Mouse (Mus musculus) lung, postnatal 0 days (tissue): ENCODE measurements around the gene Otx2. TPM values are rescaled to one million over a fixed set of nuclear protein-coding genes. Genes with fewer than 3 reads are reported as not detected.

Experiments
- ATAC-seq: fragments of 200-750 bp; cut with Nextera tagmentation; 2 replicates; pipeline ENCODE4 v1.8.0; 2017; ENCODE audit warnings: moderate library complexity
- DNase-seq: peaks from one replicate; pipeline ENCODE4 v3.0.0-alpha.2; 2016; ENCODE audit warnings: low spot score
- H3K27ac ChIP-seq: fragments of 300-500 bp; sonication (generic); 2 replicates; pipeline ENCODE4 v1.5.1; 2014; ENCODE audit warnings: antibody characterized with exemption, mild to moderate bottlenecking, low read length, mixed read lengths
- H3K27me3 ChIP-seq: fragments of 300-500 bp; sonication (generic); replicated peaks from 2 replicates; pipeline ENCODE4 v1.6.1; 2014; ENCODE audit warnings: low read length, mixed read lengths; ENCODE audit not compliant: insufficient read depth
- H3K36me3 ChIP-seq: fragments of 300-500 bp; sonication (generic); 2 replicates; pipeline ENCODE4 v1.6.1; 2014; ENCODE audit warnings: low read length, mixed read lengths; ENCODE audit not compliant: insufficient read depth
- H3K4me1 ChIP-seq: fragments of 300-500 bp; sonication (generic); 2 replicates; pipeline ENCODE4 v1.6.1; 2014; ENCODE audit warnings: antibody characterized with exemption, low read depth, low read length, mixed read lengths; ENCODE audit not compliant: insufficient read depth
- H3K4me2 ChIP-seq: fragments of 300-500 bp; sonication (generic); replicated peaks from 2 replicates; pipeline ENCODE4 v1.6.1; 2014; ENCODE audit warnings: low read depth, mild to moderate bottlenecking, low read length, moderate library complexity, mixed read lengths
- H3K4me3 ChIP-seq: fragments of 300-500 bp; sonication (generic); 2 replicates; pipeline ENCODE4 v1.5.1; 2014; ENCODE audit warnings: low read depth, low read length
- H3K9ac ChIP-seq: fragments of 300-500 bp; sonication (generic); replicated peaks from 2 replicates; pipeline ENCODE4 v1.6.1; 2014; ENCODE audit warnings: low read depth, mild to moderate bottlenecking
- H3K9me3 ChIP-seq: fragments of 300-500 bp; sonication (generic); 2 replicates; pipeline ENCODE4 v1.6.1; 2016; ENCODE audit warnings: low read length, mixed read lengths
- CTCF ChIP-seq: IDR thresholded peaks from 2 replicates; pipeline ENCODE4 v1.5.1; 2016; ENCODE audit warnings: antibody characterized with exemption, mild to moderate bottlenecking
- EP300 ChIP-seq: IDR thresholded peaks from 2 replicates; pipeline ENCODE4 v1.6.1; 2016; ENCODE audit warnings: antibody characterized with exemption, mild to moderate bottlenecking, control low read depth
- WGBS: fragments of 180-500 bp; shearing (Covaris S2); extraction: QIAGEN DNeasy Blood & Tissue Kit; methylation state at CpG from one replicate; pipeline ENCODE4 v1.1.7; 2014; 5-methylcytosine and 5-hydroxymethylcytosine counted together
- polyA plus RNA-seq: library from polyadenylated mRNA; unstranded; fragments of >200 nt; fragmentation: Nextera tagmentation; extraction: Ambion mirVana; gene quantifications from 2 replicates; pipeline ENCODE4 v1.2.1, GENCODE M21; 2015

The Otx2 gene
- polyA plus RNA-seq, 1 experiment from 2014 or later: not detected

DNA sequence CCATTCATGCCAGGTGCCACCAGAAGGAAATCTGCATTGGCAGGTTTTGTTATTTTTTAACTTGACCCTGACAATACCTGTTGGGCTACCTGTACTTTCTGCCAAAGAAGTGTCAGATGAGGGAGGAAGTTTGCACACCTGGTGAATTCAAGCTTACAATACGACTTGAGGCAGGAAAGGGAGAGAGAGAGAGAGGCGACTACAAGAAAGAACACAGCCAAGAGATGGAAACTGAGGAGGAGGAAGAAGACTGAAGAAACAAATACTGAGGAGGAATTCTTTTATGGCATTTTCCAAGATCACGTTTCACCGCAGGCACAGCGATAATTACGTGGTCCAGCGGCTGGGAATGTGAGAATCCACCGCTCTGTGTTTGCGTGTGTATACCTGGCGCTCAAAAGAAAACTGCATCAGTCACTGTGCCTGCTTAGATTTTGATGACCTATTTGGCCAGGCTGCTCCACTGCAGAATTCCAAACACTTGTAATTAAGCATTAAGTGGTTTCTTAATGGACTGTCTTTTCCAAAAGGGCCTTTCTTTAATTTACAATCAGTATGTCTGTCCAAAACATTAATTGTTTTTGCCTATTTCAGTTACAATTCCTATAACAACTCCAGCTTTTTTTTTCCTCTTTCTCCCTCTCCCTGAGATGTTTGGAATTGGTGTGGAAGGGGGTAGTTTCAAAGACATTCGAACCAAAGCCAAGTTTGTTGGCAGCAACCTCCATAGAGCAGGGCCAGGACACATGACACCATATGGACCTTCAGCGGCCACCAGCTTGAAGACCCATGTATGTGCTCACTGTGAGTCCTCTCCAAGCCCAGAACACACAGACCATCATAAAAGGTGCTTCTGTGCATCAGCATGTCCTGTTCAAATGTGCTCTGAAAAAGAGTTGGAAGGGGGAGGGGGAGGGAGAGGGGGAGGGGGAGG is 31.9 kb downstream of the Otx2 start:
- H3K4me3 ChIP-seq: no peak overlapping the region
- ATAC-seq: no peak
- no peak overlapping the region for H3K27ac ChIP-seq
- no peak for TF ChIP-seq CTCF
- H3K27me3 ChIP-seq: no peaks in the 10 kb centered on the region
- H3K4me1 ChIP-seq: no peaks in the 10 kb centered on the region
- DNase-seq: no peak
- WGBS: 61% methylated on average over 12 of the region's 12 CpGs
- no peak overlapping the region for H3K4me2 ChIP-seq
- no peak overlapping the region for H3K9ac ChIP-seq
- H3K9me3 ChIP-seq: no peaks in the 10 kb centered on the region
- H3K36me3 ChIP-seq: no peaks in the 10 kb centered on the region

GRCm38 (mm10) chr14:48633141-48633540 is 40.5 kb downstream of the Otx2 start:
- no peak overlapping the region for H3K9ac ChIP-seq
- no peak overlapping the region for H3K27ac ChIP-seq
- ATAC-seq (no peak), DNase-seq (no peak)
- no peak overlapping the region for H3K4me2 ChIP-seq
- no peaks in the 10 kb centered on the region for H3K9me3 ChIP-seq
- H3K36me3 ChIP-seq: no peaks in the 10 kb centered on the region
- no peak overlapping the region for H3K4me3 ChIP-seq
- H3K27me3 ChIP-seq: no peaks in the 10 kb centered on the region
- TF ChIP-seq EP300: no peak
- TF ChIP-seq CTCF: no peak
- WGBS: 59% methylated on average over 3 of the region's 3 CpGs
- H3K4me1 ChIP-seq: no peaks in the 10 kb centered on the region

- Histone ChIP-seq H3K4me2 (no peak overlapping the region), H3K9me3 (no peaks in the 10 kb centered on the region), H3K27ac (no peak overlapping the region), H3K36me3 (no peaks in the 10 kb centered on the region), H3K9ac (no peak overlapping the region), H3K4me3 (no peak overlapping the region), H3K4me1 (no peaks in the 10 kb centered on the region), H3K27me3 (no peaks in the 10 kb centered on the region)
- DNase-seq (no peak), ATAC-seq (no peak)
- 72% methylated on average over 8 of the region's 8 CpGs for WGBS
- no peak for TF ChIP-seq EP300
- no peak for TF ChIP-seq CTCF
Measured at GRCm38 (mm10) chr14:48632335-48632734, 41.3 kb downstream of the Otx2 start.

DNA sequence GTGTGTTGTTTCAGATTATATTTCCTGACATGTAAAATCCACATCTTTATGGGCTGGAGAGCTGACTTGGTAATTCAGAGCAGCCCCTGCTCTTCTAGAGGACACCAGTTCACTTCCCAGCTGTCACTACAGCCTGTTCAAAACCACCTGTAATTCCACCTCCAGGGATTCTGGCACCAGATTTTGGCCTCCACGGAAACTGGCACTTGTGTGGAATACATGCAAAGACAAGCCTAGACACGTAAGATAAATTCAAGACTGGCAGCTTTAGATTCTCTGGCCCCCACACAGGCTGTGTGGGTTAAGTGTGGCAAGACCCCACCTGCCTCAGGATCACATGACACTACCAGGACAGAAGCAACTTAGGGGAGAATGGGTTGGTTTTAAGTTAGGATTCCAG is 42.1 kb downstream of the Otx2 start:
- TF ChIP-seq CTCF: no peak
- TF ChIP-seq EP300: no peak
- no peak overlapping the region for H3K4me2 ChIP-seq
- 84% methylated on average over 2 of the region's 2 CpGs for WGBS
- H3K9me3 ChIP-seq: no peaks in the 10 kb centered on the region
- no peak for DNase-seq
- H3K27ac ChIP-seq: no peak overlapping the region
- H3K27me3 ChIP-seq: no peaks in the 10 kb centered on the region
- no peaks in the 10 kb centered on the region for H3K4me1 ChIP-seq
- ATAC-seq: no peak
- H3K4me3 ChIP-seq: no peak overlapping the region
- H3K9ac ChIP-seq: no peak overlapping the region
- no peaks in the 10 kb centered on the region for H3K36me3 ChIP-seq

DNA sequence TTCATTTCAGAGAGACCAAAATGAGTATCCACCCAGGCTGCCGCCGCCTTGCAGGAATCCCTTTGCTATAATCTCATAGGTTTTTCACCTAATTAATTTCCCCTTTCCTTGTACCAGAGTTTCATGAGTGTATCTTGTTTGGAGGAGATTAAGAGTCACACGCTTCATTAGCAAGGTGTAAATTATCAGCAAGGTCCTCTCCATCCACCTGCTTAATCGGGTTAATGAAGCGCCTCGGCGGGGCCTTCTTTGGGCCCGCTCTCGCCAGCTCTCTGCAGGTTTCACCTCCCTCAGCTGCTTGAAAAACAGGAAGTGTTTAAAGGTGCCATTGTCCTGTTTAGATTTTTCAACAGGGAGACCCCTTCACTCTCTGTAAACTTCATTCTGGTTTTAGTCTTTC is 44.2 kb downstream of the Otx2 start:
- ATAC-seq (no peak), DNase-seq (no peak)
- Histone ChIP-seq H3K9me3 (no peaks in the 10 kb centered on the region), H3K27me3 (no peaks in the 10 kb centered on the region), H3K9ac (no peak overlapping the region), H3K27ac (no peak overlapping the region), H3K36me3 (no peaks in the 10 kb centered on the region), H3K4me3 (no peak overlapping the region), H3K4me2 (no peak overlapping the region), H3K4me1 (0 out of 2 replicates have a peak, but pooled peaks cover 5% of the 10 kb centered on the region)
- WGBS: 81% methylated on average over 9 of the region's 9 CpGs
- TF ChIP-seq EP300 (no peak), CTCF (no peak)

DNA sequence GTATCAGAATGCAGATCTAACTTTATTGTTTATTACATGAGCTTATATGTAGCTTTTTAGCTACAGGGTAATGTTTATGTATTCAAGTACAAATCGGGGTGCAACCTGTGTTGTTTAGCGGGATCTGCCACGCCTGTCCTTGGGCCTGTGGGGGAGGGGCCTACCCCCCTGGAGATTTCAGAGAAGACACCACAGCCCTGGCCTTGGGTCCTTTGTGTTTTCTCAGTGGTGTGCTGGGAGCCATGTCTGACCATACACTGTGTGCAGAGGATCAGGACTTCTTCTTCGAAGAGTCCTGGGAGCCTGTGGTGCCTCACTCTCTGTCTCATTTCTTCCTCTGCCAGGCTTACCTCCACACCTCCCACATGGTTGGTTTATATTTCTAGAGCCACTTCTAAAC is 47.3 kb downstream of the Otx2 start:
- ATAC-seq (no peak), DNase-seq (no peak)
- H3K4me3 ChIP-seq: no peak overlapping the region
- H3K4me1 ChIP-seq: 0 out of 2 replicates have a peak, but pooled peaks cover 5% of the 10 kb centered on the region
- no peaks in the 10 kb centered on the region for H3K27me3 ChIP-seq
- no peak overlapping the region for H3K9ac ChIP-seq
- 83% methylated on average over 4 of the region's 4 CpGs for WGBS
- no peak for TF ChIP-seq EP300
- no peak for TF ChIP-seq CTCF
- H3K36me3 ChIP-seq: no peaks in the 10 kb centered on the region
- no peaks in the 10 kb centered on the region for H3K9me3 ChIP-seq
- no peak overlapping the region for H3K4me2 ChIP-seq
- H3K27ac ChIP-seq: no peak overlapping the region
